Mouse (Mus musculus): ENCODE data around the gene Gm8897.
"Not testable (repeated sequence)": the region's sequence is repeated elsewhere in the genome, so short reads cannot be mapped to it uniquely, and the experiment has no call there.

The Gm8897 gene

DNA sequence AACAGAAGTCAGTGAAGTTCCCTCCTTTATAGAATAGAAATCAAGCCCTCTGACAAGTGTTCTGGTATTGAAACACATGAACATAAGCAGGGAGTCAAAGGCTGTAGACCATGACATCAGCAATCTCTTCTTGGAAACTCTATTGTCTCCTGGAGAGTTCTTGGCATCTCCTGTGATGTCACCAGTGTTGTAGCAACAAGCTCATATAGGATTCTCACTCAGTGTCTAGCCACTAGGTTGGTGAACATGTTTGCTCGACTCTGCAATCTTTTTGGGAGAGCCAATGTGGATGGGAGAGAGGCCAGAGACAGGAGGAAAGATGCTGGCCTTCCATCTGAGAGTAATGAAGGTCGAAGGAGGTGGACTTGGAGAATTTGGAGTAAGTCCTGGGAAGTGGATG is at the start of gene Gm8897:
Gm8897 (plus strand) TSS at position 301 of the 400 bp plus-strand sequence.
- DNase-seq (ENCODE audit: low read depth): not testable (repeated sequence)

DNA sequence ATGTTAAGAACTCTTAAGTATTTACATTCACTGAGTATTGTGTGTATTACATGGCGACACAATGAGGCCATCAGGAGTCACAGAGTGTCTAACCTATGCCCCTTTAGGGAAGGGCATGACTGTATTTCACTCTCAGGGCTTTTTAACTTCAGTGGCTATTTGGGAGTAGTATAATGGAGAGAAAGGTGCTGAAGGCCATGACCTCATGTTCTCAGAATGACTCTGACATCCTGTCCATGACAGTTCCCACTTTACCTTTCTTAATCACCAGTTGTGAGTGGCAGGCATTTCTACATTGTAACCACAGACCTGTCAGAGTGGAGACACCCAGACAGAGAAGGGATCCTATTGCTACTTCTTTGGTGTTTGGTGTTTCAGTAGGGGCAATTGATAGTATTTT is 473 bp downstream of the Gm8897 start:
- DNase-seq (ENCODE audit: low read depth): not testable (repeated sequence)

Measured in c-Kit-positive CD71-positive TER-119-negative erythroid progenitor cells, embryonic 14.5 days (primary cell).